Mouse (Mus musculus) adrenal gland, postnatal 14 days (tissue): ENCODE data around the gene Ccdc134. TPM values are rescaled to one million over a fixed set of nuclear protein-coding genes. Genes with fewer than 3 reads are reported as not detected.
"Not testable (repeated sequence)": the region's sequence is repeated elsewhere in the genome, so short reads cannot be mapped to it uniquely, and the experiment has no call there.

Experiments
- DNase-seq: peaks from one replicate; pipeline ENCODE4 v3.0.0; 2021; ENCODE audit warnings: mixed read lengths
- long read RNA-seq, 2 experiments: library from polyadenylated mRNA; stranded (forward); transcript quantifications; one replicate each; pipeline ENCODE4 v2.0.0; 2021
- total RNA-seq: library from RNA; stranded (reverse); gene quantifications from 2 replicates; pipeline ENCODE4 v1.2.3, GENCODE M21; 2021

The Ccdc134 gene
- total RNA-seq = 6.6 and 12.1 TPM in 2 replicates
- long read RNA-seq, experiment 1, transcript Ccdc134-201 (7 exons, 2,046 nt) = major isoform, 11 of 14 reads
- long read RNA-seq, experiment 1, partial matches to known transcripts = 0 of 14 reads
- long read RNA-seq, experiment 1, other reads (novel, unspliced or antisense) = 3 of 14 reads
- long read RNA-seq, experiment 2, transcript Ccdc134-201 (7 exons, 2,046 nt) = major isoform, 7 of 10 reads
- long read RNA-seq, experiment 2, partial matches to known transcripts = 0 of 10 reads
- long read RNA-seq, experiment 2, other reads (novel, unspliced or antisense) = 3 of 10 reads

DNA sequence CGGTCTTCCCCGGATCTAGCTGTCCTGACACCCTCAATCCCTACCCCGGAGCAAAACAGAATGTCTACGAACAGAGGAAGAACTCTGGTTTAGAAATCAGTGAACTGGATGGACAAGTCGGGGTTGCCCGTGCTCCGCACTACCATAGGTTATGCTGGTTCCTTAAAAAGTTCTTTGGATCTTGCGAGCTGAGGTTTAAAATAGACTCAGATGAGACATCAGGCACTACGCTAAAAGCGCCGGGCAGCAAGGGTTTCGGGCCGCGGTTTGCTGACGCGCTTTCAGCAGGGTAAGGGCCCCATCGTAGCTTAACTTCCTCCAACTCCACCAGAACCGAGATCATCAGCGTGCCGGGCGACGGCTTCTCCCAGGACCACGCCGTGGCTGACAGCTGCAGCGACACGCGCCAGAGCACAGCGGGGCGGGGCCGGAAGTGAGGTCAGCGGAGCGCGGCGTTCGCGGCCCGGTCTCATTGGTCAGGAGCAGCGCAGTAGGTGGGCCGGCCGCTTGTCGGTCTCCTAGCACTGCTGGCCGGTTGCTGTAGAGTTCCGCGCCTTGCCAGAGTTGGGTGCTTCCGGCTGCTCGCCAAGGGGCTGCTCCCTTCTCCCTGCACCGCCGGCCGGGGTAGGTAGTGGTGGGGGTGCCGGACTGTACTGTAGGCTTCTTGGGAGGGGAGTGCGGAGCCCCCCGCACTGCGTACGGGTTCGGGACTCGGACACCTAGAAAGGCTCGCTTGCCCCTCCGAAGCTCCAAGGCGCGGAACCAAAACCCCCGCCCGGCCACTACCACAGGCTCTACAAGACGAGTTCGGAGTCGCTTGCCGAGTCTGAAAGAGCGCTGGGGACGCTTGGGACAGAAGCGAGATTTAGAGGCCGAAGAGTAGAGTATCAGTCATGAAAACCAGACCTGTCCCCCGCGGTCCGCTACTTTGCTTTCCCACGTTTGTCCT, at the start of gene Ccdc134:
TSS of gene Ccdc134 (plus strand) at position 497 of the 949 bp plus-strand sequence.
- DNase-seq = peak; percentile 97

DNA sequence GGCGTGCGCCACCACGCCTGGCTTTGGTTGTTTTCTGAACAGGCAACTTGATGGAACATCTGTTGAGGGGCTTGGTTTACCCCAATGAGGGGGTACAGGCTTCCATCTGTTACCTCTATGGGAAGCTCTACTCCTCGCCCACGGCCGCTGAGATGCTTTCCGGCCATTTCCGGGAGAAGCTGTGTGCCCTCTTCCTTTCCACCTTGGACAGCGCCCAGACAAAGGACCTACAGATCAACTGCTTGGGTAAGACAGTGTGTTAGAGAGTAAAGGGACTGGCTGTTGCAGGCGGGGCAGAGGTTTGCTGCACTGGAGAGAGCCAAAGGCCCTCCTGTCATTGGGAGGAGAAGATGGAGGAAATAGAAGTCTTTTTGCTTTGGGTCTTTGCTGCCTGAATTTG, 47.8 kb upstream of the Ccdc134 start:
- no peak for DNase-seq

DNA sequence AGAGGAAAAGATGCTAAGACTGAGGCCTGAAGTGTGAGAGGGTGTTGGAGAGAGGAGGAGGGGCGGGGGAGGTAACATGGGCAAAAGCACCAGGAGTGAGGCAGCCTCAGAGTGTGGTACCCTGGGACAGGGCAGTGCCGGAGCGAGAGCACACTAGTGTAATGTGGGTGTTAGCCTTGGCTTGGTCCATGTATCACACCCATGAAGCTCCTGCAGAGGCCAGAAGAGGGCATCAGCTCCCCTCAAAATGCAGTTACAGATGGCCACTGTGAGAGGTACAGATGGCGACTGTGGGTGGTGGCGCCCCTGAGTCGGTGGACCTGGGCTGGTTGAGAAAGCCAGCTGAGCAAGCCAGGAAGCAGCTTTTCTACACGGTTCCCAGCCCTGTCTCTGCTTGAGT, 46.6 kb upstream of the Ccdc134 start:
- DNase-seq = peak; percentile 46

DNA sequence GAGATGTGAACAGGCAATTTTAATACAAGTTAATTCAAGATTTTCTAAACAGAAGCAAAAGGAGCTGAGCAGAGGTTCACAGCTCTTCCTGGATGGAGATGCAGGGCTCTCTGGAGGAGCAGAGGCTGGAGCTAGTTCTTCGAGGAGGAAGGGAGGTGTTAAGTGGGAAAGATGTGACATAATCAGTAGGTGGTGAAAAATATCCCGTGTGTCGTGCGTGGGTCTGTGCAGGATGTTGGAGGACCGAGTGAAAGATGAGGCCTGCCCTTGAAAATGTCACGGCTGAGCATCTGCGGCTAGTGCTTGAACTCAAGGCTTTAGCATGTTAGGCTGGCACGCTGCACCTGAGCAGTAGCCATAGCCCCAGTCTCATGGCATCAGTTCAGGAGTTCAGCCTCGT, 42.1 kb upstream of the Ccdc134 start:
- no peak for DNase-seq

DNA sequence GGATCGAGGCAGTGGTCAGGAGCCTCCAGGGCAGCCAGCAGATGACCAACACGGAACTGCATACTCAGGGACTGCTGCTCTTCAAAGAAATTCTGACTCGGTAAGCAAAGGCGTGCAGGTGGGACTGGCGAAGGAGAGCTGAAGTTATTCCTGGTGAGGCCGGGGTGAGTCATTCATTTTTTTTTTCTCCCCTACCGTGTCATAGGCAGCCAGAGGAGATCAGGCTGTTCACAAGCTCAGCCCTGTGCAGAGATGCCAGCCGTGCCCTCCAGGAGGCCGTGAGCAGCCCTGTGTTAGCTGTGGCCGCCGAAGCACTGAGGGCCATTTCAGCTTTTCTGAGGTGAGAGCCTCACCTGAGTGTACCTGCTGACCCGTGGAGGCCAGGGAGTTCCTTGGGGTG, 41.6 kb upstream of the Ccdc134 start:
- peak; percentile 44 for DNase-seq

DNA sequence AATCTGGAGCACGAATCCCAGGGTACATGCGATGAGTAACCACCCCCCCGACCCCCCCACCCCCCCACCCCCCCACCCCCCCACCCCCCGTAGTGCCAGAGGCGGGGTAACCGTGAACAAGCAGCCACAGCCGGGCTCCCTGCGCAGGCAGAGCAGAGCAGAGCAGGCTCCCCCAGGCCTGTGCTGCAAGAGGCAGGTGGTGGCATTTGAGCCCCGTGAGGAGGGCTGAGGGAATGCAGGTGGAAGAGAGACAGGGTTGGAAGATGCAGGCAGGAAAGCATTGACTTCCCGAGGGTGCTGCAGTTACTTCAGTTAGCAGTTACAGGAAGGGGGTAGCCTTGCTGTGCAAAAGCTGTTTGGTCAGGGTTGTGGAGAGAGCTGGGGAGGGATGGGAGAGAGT, 40.5 kb upstream of the Ccdc134 start:
- DNase-seq = no peak

DNA sequence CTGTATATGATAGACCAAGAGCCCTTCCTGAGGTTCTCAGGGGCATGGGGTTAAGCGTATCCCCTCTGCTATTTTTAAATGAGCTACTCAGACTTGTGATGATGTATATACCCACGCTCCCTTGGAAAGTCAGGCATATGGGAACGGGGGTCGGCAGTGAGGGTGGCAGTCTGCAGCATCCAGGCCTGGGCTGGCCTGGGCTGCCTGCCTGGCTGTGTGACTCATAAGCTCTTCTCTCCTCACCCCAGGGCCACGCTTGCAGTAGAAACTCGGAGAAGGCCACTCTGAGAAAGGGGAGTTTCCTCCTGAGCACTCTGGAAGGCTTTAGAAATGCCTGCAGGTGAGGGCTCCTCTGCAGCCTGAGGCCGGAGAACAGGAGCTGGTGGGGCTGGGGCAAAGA, 36.7 kb upstream of the Ccdc134 start:
- DNase-seq = peak; percentile 24

DNA sequence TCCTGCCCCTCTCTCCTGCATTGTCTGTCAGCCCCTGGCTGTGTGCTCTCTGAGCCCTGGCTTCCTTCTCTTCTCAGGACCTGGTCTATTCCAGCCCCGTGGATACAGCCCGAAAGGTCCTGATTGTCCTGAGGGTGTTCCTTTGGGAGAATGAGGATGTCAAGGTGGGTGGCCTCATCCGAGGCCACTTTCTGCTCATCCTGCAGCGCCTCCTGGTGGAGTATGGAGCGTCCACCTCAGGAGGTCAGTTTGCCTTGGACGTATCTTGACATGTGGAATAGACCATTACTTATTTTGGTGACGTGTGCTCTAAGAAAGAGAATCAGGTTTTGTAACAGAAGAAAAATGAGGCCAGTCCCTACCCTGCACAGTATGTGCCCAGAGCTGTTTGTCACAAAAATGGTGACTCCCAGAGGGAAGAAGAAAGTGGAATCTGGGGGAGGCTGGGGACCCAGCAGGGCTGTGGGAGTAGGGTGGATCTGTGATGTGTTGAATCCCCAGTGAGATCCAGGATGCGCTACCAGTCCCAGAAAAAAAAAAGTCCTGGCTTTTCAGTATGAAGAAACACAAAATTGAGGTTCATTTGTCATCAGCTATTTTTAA, 20.7 kb upstream of the Ccdc134 start:
- peak; percentile 85 for DNase-seq

DNA sequence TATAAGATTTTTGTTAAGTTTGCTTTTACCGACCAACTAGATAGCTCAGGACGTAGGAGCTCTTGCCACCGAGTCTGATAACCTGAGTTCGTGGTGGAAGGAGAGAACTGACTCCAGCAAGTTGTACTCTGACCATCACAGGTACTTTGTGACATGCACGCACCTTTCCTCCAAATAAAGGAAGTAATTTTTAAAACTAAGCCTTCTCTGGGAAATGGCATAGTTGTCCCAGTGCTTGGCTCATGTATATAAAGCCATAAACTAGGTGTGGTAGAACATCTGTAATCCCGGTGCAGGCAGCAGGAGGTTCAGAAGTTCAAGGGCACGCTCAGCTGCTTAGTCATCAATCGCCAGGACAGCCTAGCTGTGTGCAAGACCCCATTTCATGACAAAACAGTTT, 7.2 kb upstream of the Ccdc134 start:
- DNase-seq = no peak

DNA sequence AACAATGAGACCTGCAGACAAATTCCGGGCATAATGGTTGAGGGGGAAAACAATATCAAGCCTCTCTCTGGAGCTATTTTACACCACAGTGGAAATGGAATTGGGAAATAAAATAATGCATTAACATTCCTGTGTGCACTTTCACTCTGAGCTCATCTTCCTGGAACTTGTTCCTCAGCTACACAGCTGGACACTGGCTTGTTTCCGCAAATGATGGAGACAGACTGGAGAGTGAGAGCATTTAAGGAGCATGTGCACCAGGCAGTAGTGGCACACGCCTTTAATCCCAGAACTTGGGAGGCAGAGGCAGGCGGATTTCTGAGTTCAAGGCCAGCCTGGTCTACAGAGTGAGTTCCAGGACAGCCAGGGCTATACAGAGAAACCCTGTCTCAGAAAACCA, 1.0 kb upstream of the Ccdc134 start:
- DNase-seq = not testable (repeated sequence)

DNA sequence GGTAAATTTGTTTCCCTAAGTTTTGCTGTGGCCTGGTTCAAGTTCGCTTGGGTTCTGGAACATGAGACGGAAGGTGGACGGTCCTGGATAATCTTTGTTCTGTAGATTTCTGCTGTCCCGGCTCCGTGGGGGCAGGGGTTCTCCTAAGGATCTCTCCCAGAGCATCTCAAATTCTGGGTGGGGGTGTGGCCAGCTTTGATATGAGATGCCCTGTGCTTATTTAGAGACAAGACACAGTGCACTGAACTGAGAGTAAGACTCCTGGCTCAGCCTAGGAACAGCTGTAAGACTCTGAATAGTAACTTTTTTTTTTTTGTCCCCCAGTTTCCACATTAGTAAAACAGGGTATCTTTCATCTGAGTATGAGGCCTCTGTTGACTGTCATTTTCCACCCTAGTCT, 676 bp downstream of the Ccdc134 start:
- DNase-seq = peak; percentile 26

DNA sequence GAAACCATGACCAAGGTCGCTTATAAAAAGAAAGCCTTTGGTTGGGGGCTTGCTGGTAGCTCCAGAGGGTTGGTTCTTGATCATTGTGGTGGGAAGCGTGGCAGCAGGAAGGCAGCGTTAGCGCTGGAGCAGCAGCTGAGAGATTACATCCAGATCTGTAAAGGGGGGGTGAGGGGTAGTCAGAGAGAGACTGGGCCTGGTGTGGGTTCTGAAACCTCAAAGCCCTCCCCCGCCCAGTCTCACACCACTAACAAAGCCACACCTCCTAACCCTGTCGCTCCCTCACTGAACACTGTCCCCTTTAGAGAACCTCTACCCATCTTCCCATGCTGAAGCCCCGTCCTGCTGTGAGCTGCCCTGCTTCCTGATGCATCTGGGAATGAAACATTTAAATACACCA, 2.9 kb downstream of the Ccdc134 start:
- no peak for DNase-seq

DNA sequence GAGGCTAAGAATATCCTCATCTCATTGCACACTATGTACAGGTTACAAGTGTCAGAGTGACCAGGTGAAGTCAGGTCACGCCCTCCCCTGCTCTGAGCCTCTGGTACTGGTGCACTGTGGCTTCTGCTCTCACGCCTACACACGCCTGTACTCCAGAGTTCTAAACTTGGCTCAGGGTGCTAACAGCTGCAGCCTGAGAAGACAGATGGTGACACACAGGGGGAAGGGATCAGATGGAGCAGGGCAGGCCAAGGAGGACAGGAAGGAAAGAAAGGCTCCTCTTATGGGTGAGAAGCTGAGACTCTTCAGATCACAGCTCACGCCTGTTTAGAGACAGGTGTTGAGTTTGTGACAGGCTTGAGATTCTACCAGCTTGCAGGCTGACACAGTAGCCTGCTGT, 7.7 kb downstream of the Ccdc134 start:
- no peak for DNase-seq

DNA sequence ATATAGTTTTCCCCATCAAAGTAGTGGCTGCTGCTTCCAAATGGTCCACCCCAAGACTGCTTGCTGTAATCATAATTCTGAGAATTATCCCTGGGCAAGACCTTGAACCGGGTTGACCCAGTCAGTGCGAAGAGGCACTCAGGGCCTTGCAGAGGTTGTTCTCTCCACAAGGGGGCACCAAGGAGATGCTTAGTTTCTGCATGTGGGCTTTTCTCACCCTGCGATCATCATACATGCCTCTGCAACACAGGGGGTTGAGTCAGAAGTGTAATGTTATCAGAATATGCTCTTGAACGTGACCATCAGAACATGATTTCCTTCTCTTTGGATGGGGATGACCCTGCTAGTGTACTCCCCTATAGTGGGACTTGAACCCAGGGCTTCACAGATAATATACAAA, 10.8 kb downstream of the Ccdc134 start:
- peak; percentile 82 for DNase-seq

DNA sequence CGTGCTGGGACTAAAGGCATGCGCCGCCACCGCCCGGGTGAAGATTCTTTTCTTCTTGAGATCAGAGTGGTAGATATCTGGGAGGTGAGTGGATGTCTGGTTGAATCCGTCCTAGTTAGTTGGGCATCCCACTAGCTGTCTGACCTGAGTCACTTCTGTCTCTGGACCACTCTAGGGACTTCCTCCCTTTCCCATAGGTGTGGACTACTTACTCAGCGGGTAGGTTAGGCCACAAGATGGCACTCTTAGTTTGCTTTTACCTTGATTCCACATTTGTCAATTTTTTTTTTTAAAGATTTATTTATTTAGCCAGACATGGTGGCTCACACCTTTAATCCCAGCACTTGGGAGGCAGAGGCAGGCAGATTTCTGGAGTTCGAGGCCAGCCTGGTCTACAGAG, 11.5 kb downstream of the Ccdc134 start:
- no peak for DNase-seq

DNA sequence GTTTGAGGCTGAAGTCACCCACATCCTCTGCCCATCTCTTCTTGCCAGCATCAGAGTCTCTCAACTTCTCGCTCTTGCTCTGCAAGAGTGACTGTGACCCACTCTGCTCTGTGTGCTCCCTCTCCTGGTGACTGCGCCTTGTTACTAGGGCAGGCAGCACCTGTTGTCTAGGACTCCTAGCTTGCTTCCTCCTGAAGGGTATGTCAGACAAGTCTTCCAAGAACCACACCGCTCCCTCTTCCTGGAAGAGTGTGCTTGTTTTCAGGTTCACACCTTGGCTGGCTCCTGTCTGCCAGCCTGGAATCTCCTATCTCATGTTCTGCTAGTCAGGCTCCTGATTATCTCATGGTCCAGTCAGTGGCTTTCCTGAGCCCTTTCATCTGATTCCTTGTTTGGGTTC, 12.6 kb downstream of the Ccdc134 start:
- DNase-seq = no peak

DNA sequence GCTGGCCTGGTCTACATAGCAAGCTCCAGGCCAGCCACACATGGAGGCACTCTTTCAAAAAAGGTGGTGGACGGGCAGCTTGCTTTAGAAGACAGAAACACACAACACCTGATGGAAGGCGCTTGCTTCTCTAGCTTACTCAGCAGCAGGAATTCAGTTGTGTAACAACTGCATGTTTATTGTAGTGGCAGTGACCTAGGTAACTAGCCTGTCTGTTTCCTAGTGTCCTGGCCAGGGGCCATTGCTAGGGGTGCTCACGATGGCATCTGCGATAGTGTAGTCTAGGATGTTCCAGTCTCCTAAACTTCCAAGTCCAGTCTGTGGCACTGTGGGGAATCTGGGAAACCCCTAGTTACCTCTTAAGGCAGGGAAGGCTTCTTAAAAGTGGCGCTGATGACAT, 16.4 kb downstream of the Ccdc134 start:
- no peak for DNase-seq

DNA sequence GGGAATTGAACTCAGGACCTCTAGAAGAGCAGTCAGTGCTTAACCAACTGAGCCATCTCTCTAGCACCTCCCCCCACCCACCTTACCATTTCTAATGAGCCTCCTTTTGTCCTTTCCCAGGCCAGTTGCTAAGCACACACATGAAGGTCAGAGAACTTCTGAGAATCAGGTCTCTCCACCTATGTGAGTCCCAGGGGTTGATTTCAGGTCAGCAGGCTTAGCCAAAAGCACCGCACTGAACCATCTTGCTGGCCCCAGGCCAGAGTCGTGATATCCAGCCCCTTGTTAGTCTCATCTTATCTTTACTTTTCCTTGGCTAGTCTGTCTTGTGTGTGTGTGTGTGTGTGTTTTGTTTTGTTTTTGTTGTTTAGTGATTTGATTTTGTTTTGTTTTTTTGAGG, 17.7 kb downstream of the Ccdc134 start:
- no peak for DNase-seq

DNA sequence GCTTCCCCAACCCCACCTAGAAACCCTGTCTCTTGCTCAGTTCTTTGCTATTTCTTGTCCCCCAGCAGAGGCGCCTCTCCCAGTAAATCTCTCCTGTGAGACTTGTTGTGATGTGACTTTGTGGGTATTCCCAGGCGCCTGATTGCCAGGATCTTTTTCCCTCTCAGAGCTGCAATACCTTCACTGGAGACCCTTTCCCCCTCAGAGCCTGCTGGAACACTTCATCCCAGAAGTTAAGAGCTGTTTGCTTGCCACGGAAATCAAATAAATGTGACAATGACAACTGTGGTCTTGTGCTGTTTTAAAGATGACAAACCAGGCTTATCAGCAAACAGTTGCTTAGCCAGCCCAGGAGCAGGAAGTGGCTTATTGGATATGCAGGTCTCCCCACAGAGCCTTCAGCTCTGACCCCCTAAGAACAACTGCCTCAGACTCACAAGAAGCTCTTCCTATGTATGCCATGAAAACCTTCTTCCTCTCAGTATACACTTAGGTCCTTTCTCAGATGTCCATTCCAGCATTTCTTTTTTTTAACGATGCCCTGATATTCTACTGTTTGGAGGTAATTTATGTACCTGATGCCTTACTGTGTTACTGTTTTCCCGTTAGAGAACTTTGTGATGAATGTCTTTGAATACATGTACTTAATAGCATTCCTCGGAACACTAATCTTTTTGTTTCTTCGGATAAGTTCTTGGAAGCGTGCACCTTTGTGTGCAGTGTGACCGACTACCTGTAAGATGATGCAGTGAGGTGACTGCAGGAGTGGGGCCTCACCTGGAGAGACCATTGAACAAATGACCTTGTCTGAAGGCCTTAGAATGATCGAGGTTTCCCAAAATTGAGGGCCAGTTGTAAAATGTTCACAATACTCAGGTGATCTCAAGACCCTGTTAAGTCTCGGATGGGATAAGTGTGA, 18.4 kb downstream of the Ccdc134 start:
- no peak for DNase-seq

DNA sequence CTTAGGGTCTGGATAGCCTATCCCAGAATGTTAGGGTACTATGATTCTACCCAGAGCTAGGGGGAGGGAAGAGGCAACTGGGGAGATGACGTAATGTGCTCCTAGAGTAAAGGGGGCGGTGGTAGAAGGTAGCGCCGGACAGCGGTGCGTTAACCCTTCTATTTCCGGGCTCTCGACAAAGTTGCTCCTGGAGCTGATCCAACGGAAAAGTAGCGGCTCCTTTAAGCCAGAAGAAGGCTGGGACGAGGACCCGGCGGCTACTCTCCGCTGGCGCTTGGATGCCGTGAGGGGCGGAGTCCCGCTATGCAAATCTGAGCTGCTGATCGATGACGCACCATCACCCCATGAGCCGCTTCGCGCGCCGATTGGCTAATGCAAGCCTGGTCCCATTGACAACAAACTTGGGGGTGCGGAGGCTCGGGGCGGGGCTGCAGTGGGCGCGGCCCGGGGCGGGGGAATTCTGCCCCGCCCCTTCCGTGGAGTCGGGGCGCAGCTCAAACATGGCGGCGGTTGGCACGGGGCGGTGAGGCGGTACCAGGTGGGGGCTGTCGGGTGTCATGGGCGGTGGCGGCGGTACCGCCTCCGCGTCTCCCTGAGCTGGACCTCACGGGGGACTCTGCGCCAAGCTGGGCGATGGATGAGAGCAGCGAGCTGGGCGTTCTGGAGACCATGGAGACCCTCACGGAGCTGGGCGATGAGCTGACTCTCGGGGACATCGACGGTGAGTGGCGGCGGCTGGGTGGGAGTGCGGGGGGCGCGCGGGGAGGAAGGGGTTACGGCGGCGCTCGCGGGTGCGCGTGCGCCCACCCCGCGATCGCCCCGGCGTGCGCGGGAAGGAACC, 19.3 kb downstream of the Ccdc134 start, which contains the start of gene Srebf2:
TSS of gene Srebf2 (plus strand) at position 412 of the 841 bp plus-strand sequence.
- peak; percentile 99 for DNase-seq

DNA sequence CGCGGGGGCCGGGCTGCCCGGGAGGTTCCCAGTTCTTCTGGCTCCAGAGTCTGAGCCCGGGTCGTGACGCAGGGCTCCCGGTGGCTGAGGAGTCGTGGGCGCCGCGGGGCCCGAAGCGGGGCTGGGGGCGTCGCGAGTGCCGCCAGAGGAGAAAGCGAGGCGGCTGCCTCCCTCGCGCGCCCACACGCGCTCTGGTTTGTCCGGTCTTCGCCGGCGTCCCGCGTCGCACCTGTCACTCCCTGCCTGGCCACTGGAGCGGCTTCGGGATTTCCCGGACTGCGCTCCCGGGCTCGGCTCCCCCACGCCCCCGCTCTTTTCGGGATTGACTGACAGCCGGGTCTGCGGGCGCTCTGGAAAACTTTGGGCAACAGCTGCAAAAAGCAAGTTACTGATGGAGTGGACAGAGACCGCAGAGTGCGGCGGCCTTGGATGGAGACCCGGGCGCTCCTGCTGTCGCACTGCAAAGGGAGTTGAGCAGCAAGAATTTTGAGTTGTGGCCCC, 19.9 kb downstream of the Ccdc134 start:
- DNase-seq = peak; percentile 80
